Mouse (Mus musculus) cortical plate, adult 2 months (tissue): ENCODE measurements around the gene Golga3.

Experiments used
- CTCF ChIP-seq: fragments of 200-500 bp; IDR thresholded peaks from 2 replicates; pipeline ENCODE4 v1.5.1; 2011; ENCODE audit warnings: mild to moderate bottlenecking, control low read depth, low read length; ENCODE audit not compliant: insufficient read depth; ENCODE audit errors: extremely low read depth
- POLR2A ChIP-seq: fragments of 200-500 bp; IDR thresholded peaks from 2 replicates; pipeline ENCODE4 v1.6.1; 2011; ENCODE audit warnings: mild to moderate bottlenecking, low read length, control low read depth; ENCODE audit not compliant: insufficient read depth; ENCODE audit errors: extremely low read depth

DNA sequence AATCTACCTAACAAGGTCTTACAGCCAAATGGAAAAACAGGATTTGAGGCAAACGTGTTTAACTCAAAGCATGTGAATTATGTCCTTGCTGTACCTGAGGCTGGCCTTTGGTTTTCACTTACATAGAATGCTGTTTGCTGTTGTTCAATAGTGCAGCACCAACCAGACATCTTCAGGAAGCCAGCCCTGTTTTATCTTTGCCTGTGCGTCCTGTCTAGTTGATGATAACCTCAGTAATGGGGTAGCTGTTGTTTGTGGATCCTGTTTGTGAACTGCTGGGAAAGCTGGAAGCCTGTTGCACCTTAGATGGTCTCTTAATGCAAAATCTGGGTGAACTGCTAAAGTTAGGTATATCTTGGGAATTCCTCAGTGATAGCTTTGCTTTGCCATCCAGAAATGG lies 2.1 kb downstream of the Golga3 start:
- TF ChIP-seq POLR2A (no peak), CTCF (no peak)
